Mouse (Mus musculus): ENCODE results near the gene Kcnd3.

Kcnd3 gene

GRCm38 (mm10) chr3:105453214-105453950 lies 1.3 kb downstream of the Kcnd3 start:
- no peak for DNase-seq (ENCODE audit: low spot score in 2 of 2)

DNA sequence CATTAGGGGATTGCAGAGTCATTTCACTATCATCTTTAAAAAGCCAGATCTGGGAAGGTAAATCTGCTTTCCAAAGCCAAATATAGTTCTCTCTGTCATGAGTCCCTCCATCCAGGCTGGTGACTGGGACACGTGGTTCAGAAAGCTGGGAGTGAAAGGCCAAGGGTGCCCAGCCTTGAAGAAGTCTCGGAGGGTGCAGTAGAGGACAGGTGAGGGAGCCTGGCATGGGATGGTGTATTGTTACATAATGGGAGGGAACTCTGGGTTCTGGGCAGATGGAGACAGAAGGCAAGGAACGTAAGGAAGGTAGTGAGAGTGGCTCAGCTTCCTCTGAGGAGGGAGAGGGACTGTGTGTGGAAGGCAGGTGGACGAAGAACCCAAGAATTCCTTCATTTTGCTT lies 5.5 kb downstream of the Kcnd3 start:
- no peak for DNase-seq (ENCODE audit: low spot score in 2 of 2)

DNA sequence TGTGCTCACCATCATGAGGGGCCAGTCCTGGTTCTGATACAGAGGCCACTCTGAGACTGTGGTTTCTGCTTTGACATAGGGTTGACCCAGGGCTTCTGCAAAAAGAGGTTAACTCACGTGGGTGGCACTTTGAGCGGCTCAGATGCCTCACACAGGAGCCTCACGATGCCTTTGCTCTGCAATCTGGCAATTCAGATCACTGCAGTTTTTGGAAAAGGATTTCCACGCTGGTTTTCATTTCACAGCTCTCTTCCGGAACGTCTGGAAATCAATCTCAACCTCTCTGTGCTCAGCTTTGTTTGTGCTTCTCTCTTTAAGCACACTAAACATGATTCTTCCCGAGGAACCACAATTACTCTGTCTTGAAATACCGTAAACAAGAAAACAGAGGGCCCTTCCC lies 14.4 kb downstream of the Kcnd3 start:
- DNase-seq (ENCODE audit: low spot score in 2 of 2), result no peak

- DNase-seq (ENCODE audit: low spot score in 2 of 2), result no peak
These were observed 20.4 kb downstream of the Kcnd3 start for GRCm38 (mm10) chr3:105472564-105472963.

DNA sequence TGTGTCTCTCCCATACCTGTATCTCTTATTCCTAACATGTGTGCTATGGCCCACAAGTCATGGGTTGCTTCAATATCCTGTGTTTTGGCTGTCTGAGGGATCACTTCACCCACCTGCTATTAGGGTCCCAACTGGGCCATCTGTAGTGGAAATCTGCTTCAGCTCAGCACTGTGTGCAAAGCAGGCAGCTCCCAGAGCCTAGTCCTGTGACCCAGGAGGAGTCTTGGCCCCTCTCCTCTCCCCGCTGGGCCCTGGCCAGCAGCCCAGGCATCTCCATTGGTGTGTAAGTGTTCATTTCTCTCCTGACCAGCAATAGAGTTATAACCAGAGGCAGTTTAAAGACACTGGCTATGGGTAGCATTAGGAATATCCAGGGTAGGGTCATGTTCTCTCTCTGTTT lies 24.3 kb downstream of the Kcnd3 start:
- DNase-seq (ENCODE audit: low spot score in 2 of 2), result no peak

DNA sequence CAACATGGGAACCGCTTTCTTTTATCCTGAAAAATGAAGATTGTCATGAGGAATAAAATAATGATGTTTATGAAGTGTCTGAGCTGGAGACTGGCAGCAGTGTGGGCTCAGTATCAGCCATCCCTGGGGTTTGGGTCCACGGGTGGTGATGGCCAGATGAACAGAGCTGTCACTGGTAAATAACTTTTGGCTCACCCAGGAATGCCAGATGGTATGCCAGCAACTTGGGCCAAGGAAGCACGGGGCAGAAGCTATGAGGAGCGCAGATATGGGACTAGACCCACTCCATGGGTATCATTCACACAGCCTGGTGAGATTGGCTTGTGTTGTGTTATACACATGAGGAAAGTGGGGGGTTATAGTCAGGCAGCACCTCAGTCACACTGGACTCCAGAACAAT lies 26.7 kb downstream of the Kcnd3 start:
- no peak for DNase-seq (ENCODE audit: low spot score in 2 of 2)

GRCm38 (mm10) chr3:105481419-105481818 lies 29.3 kb downstream of the Kcnd3 start:
- no peak for DNase-seq (ENCODE audit: low spot score in 2 of 2)

DNA sequence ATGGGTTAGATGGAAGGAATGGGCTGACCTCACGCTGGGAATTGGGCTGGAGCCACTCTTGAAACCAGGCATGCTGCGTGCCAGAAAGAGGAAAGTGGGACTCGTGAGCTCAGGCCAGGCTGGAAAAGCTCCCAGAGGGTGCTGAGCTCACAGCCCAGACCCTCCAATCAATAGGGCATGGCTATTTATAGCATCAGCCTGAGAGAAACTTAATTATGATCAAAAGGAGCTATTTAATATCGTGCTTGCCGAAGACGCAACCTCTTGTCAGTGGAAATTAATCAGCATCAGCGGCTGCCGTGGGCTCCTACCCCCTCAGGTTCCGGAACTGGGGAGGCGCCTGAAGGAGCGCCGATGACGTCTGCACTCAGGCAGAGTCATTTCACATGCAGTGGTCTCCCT lies 31.5 kb downstream of the Kcnd3 start:
- DNase-seq (ENCODE audit: low spot score in 2 of 2), result no peak

DNA sequence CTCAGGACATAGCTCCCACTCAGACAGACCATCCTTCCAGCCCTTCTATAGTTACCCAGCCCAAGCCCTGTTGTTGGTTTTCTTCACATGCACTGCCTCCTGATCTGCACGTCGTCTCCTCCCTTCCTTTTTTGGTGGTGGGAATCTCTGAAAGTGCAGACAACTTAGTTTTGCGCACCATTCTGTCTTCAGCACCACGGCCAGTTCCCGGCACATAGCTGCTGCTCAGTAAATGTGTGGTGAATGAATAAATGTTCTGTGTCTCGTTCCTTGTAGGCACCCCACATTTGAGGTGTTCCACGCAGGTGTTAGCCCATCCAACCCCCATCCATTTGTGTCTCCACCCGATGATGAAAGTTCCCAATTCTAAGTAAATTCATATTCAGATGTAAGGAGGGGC lies 35.0 kb downstream of the Kcnd3 start:
- DNase-seq (ENCODE audit: low spot score in 2 of 2), result no peak

DNA sequence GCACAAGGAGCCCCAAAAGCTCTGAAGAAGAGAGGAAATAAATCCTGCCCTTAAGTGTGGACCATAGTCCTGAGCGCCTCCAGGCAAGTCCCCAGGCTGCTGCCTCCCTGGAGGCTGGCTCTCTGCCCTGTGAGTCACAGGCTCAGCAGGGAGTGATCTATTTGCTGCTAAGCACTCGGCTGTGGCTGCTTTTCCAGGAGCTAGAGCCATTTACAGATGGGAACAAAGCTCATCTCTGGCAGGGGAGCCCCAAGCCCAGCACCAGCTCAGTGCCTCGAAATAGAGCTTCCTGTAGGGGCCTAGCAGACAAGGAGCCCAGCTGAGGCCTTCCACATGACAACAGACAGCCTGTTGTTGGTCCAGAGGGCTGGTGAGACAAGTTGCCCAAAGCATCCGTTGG lies 37.5 kb downstream of the Kcnd3 start:
- DNase-seq (ENCODE audit: low spot score in 2 of 2), result peak; percentile 55 to 61

- no peak for DNase-seq (ENCODE audit: low spot score in 2 of 2)
These were observed 42.8 kb downstream of the Kcnd3 start for GRCm38 (mm10) chr3:105494886-105495285.

DNA sequence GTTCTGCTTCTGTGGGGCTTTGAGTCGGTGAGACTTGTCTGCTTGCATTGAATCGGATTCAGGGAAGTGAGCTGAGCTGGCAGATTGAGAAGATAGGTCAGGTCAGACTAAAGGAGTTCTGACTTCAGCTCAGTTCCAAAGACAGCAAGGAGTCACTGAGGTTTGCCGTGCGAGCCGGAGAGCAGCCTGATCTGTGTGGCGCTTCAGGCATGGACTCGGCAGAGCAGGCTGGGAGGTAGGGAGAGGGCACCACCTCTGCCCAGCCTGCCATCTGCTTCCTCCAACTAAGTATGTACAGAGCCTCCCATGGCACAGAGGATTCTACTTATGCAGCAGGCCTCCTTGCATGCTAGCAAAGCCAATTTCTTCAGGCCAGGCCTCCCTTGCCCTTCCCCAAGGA lies 44.1 kb downstream of the Kcnd3 start:
- DNase-seq (ENCODE audit: low spot score in 2 of 2), result no peak

DNA sequence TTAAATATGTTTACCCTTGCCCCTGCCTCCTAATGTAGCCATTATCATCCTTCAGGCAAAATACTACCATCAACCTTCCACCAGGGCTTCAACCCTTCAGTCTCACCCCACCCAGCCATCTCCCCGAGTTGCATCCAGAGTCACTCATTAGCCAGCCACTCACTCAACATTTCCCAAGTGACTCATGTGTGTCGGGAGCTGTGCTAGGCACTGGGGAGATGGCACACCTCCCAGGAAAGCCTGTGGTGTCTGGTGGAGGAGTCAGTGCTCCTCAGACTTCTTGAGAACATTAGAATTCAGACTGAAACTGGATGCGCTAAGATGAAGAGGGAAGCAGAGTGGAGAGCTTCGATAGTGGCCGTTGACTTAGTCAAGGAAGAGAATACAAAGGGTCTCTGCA lies 44.8 kb downstream of the Kcnd3 start:
- DNase-seq (ENCODE audit: low spot score in 2 of 2), result no peak

GRCm38 (mm10) chr3:105501071-105501470 lies 48.9 kb downstream of the Kcnd3 start:
- no peak for DNase-seq (ENCODE audit: low spot score in 2 of 2)

DNA sequence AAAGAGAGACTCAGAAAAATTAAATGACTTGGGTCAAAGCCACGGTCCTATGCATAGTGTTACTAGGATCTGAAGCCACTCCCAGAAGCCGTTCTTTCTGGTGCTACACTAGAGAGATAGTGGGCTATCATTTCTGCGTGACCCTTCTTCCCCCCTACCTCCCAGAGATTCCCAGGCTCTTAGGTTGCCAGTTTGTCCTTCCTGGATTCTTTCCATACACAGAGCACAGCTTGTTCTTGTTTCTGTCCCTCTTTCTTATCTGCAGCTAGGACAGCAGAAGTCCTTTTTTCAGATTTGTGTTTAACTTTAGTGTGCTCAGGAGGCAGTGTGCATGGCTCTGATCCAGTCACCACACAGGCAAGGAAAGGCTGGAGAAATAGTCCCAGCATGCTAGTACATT lies 52.1 kb downstream of the Kcnd3 start:
- DNase-seq (ENCODE audit: low spot score in 2 of 2), result no peak

GRCm38 (mm10) chr3:105505161-105505872 lies 53.2 kb downstream of the Kcnd3 start:
- no peak for DNase-seq (ENCODE audit: low spot score in 2 of 2)

DNA sequence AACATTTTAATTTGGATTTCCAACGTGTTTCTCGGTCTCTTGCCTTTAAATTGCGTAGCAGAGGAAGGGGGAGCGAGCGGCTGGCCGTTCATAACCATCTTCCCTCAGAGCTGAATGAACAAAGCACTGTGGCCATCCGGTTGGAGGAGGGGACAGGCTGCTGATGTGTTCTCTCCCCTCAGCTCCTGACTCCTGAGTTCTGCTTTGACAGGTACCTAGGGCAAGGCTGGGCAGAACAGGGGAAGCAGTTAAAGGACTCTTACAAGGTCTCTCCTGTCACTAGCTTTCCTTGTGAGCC lies 53.7 kb downstream of the Kcnd3 start:
- DNase-seq (ENCODE audit: low spot score in 2 of 2), result no peak

DNA sequence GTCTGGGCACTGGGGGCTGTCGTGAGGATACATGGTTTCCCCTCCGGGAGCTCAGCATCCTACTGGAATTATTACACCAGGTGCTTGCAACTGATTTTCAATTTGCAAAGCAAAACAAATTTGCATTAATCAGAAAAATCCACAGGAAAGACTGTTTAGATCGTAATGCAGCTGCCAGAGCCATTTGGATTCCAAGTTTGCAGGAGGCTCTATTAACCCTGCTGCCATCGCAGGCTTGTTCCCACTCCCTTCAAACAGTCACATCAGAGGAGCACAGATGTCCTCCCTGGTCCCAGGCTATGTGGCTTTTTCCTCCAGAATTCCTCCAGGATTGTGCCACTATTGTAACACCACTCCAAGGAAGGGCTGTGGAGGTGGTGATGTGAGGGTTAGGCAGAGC lies 54.5 kb downstream of the Kcnd3 start:
- no peak for DNase-seq (ENCODE audit: low spot score in 2 of 2)

DNA sequence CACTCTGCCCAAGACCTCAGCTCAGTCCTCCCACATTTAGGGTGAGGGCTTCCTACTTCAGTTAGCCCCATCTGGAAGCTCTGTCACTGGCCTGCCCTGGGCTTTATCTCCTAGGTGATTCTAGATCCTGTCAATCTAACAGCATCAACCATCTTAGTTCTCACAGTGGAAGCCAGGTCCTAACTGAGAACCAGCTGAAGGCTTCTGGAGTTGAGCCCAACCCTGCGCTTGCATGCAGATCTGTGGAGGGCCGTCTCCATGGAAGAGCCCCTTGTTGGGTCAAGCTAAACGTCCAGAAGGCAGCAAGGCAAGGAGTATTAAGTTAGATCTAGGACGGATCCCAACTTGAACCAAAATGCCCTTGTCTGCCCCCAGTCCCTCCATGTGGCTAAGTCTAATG lies 57.2 kb downstream of the Kcnd3 start:
- DNase-seq (ENCODE audit: low spot score in 2 of 2), result no peak

DNA sequence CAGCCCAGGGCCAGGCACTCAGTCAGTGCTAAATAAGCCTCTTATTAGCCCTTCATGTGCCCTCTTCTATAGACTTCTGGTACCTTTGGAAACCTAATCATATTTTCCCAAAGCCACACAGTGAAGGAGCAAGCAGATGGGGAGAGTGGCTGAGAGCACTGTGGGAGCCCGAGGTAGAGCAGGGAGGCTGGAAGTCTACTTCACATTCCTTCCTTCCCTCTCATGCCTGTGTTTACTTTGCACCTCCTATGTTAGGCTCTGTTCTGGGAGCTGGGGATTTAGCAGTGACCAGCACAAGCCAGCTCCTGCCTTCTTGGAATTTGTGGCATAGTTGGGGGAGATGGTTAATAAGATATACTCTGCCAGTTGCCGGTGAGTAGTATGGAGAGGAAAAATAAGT lies 59.7 kb downstream of the Kcnd3 start:
- DNase-seq (ENCODE audit: low spot score in 2 of 2), result no peak

DNA sequence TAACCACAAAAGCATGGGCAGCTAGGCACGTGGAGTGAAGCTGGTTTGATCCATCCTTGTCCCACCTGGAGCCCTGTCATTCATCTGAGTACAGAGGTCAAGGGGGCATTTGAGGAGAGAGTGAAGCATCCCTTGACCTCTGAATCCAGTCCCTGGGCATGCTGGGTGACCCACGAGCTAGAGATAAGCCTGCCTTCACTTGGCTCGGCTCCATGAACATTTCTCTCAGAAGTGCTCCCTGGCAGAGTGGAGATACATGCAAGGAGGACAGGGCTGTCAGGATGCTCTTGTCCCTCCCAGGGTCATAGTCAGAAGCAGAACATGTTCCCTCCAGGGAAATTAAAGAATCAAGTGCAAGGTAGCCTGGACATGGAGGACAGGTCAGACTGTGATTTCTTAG lies 62.1 kb downstream of the Kcnd3 start:
- DNase-seq (ENCODE audit: low spot score in 2 of 2), result no peak

- no peak for DNase-seq (ENCODE audit: low spot score in 2 of 2)
These were observed 62.9 kb downstream of the Kcnd3 start for GRCm38 (mm10) chr3:105515035-105515434.

DNA sequence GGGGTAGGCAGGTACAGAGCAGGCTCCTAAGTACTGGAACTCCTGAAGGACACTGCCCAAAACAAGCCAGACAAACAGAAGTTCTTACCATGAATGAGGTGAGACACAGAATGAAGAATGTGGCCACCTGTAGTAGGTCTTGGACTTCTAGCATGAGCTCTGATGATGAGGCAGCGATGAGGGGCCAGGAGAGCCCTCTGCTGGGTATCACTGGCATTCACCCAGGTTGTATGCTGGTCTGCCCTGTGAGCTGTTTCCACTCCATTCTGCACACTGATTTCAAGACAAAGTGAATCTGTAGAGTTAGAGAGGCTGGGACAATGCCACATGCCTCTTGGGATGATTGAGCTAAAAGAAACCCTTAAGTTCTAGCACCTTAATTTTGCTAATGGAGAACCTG lies 63.5 kb downstream of the Kcnd3 start:
- DNase-seq (ENCODE audit: low spot score in 2 of 2), result no peak

GRCm38 (mm10) chr3:105520446-105520845 lies 68.3 kb downstream of the Kcnd3 start:
- DNase-seq (ENCODE audit: low spot score in 2 of 2), result no peak

Measured in frontal cortex, postnatal 14 days (tissue).